Mouse (Mus musculus) neural tube, embryonic 11.5 days (tissue): Measurements from ENCODE around the gene Tcl1b2. TPM values are rescaled to one million over a fixed set of nuclear protein-coding genes. Genes with fewer than 3 reads are reported as not detected.
"Not testable (repeated sequence)": the region's sequence is repeated elsewhere in the genome, so short reads cannot be mapped to it uniquely, and the experiment has no call there.

Source experiments
- ATAC-seq: fragments of 200-750 bp; cut with Nextera tagmentation; 2 replicates; pipeline ENCODE4 v1.8.0; 2017; ENCODE audit warnings: moderate number of reproducible peaks, mild to moderate bottlenecking, moderate TSS enrichment, moderate library complexity; ENCODE audit not compliant: insufficient read depth, low FRiP score, low TSS enrichment
- DNase-seq: peaks from one replicate; pipeline ENCODE4 v3.0.0-alpha.2; 2015; ENCODE audit warnings: low spot score
- H3K27ac ChIP-seq: fragments of 300-500 bp; sonication (generic); 2 replicates; pipeline ENCODE4 v1.5.1; 2014; ENCODE audit warnings: low read depth, mild to moderate bottlenecking, low read length
- H3K27me3 ChIP-seq: fragments of 300-500 bp; sonication (generic); 2 replicates; pipeline ENCODE4 v1.6.1; 2014; ENCODE audit warnings: mild to moderate bottlenecking, low read length, mixed read lengths; ENCODE audit not compliant: control insufficient read depth, insufficient read depth
- H3K36me3 ChIP-seq: fragments of 300-500 bp; sonication (generic); 2 replicates; pipeline ENCODE4 v1.6.1; 2014; ENCODE audit warnings: mild to moderate bottlenecking, low read length, moderate library complexity, mixed read lengths; ENCODE audit not compliant: control insufficient read depth, insufficient read depth
- H3K4me1 ChIP-seq: fragments of 300-500 bp; sonication (generic); 2 replicates; pipeline ENCODE4 v1.6.1; 2014; ENCODE audit warnings: low read length, mixed read lengths; ENCODE audit not compliant: control insufficient read depth, insufficient read depth
- H3K4me2 ChIP-seq: fragments of 300-500 bp; sonication (generic); 2 replicates; pipeline ENCODE4 v1.6.1; 2014; ENCODE audit warnings: low read depth, mild to moderate bottlenecking, moderate library complexity
- H3K4me3 ChIP-seq: fragments of 300-500 bp; sonication (generic); 2 replicates; pipeline ENCODE4 v1.5.1; 2014; ENCODE audit warnings: low read depth, low read length
- H3K9ac ChIP-seq: fragments of 300-500 bp; sonication (generic); 2 replicates; pipeline ENCODE4 v1.6.1; 2014; ENCODE audit warnings: mild to moderate bottlenecking, low read length
- H3K9me3 ChIP-seq: fragments of 300-500 bp; sonication (generic); 2 replicates; pipeline ENCODE4 v1.6.1; 2016; ENCODE audit warnings: low read length; ENCODE audit not compliant: control insufficient read depth
- WGBS: fragments of 180-500 bp; shearing (Covaris S2); extraction: QIAGEN DNeasy Blood & Tissue Kit; methylation state at CpG from one replicate; pipeline ENCODE4 v1.1.7; 2014; 5-methylcytosine and 5-hydroxymethylcytosine counted together
- polyA plus RNA-seq: library from polyadenylated mRNA; unstranded; fragments of >200 nt; fragmentation: Nextera tagmentation; extraction: Ambion mirVana; gene quantifications from 2 replicates; pipeline ENCODE4 v1.2.1, GENCODE M21; 2014

Gene Tcl1b2
- polyA plus RNA-seq, 1 experiment from 2014 or later = not detected

DNA sequence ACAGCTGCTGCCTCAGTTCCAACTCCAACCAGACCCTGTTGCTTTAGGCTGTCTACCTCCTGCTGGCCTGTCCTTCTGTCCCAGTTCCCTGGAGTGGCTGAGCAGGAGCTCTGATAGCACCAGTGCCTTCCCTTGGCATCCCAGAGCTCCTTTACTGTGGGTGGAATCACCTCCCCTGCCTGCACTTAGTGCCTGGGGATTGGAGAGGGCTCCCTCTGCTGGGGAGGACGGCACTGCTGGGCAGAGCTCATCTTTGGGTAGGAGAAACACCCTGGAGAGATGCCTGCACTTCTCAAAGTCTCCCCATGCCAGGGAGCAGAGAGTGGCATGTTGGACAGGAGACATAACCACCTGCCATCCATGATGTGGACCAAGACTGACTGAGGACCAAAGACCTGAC lies 886 bp upstream of the Tcl1b2 start:
- not testable (repeated sequence) for H3K4me2 ChIP-seq, H3K36me3 ChIP-seq, H3K27ac ChIP-seq, DNase-seq, H3K9ac ChIP-seq, H3K27me3 ChIP-seq, H3K4me1 ChIP-seq, H3K4me3 ChIP-seq, H3K9me3 ChIP-seq, ATAC-seq
- 63% methylated on average over 1 of the region's 1 CpGs for WGBS

DNA sequence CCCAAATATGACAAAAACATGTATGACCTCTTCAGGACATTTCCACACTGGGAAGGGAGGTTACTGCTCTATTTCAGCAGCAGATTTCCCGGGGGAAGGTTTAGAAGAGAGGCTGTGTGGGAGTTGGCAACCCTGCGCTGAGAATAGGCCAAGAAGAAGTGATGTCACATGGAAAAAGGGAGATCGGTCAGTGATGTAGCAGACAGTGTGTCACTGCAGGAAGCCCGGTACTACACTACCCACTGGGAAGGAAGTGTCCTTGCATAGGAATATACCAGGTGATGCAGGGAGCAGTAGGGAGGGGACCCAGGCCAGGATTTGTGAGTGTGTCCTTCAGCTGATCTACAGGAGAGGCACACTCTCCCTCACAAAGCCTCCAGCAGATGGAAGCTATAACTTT lies 9.5 kb downstream of the Tcl1b2 start:
- H3K36me3 ChIP-seq, H3K27me3 ChIP-seq, H3K27ac ChIP-seq, H3K4me1 ChIP-seq, H3K9ac ChIP-seq, DNase-seq, H3K9me3 ChIP-seq, H3K4me2 ChIP-seq, H3K4me3 ChIP-seq, ATAC-seq: not testable (repeated sequence)
- 76% methylated on average over 4 of the region's 4 CpGs for whole genome bisulfite sequencing

DNA sequence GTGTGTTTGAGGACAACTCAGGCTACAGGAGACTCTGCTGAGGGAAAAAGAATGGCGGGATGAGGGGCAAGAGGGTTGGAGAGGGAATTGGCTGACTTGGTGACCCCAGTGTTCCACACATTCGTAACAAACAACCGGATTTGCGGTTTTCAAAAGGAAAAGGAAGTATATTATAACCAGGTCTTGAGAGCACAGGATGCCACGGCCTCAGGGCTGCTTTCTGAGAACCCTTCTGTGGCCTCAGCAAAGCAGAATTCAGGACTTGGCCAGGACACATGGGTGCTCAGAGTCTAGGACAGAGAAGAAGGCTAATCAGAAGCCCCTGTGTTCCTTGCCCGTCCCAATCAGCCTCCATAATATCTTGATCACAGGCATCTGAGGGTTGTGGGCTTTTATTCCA lies 13.0 kb downstream of the Tcl1b2 start:
- Histone ChIP-seq H3K27ac (no peak overlapping the region), H3K9me3 (no peaks in the 10 kb centered on the region), H3K4me1 (no peaks in the 10 kb centered on the region), H3K4me3 (no peak overlapping the region), H3K4me2 (no peak overlapping the region), H3K36me3 (no peaks in the 10 kb centered on the region), H3K27me3 (no peaks in the 10 kb centered on the region), H3K9ac (no peak overlapping the region)
- DNase-seq (no peak), ATAC-seq (no peak)
- 92% methylated on average over 6 of the region's 6 CpGs for WGBS

DNA sequence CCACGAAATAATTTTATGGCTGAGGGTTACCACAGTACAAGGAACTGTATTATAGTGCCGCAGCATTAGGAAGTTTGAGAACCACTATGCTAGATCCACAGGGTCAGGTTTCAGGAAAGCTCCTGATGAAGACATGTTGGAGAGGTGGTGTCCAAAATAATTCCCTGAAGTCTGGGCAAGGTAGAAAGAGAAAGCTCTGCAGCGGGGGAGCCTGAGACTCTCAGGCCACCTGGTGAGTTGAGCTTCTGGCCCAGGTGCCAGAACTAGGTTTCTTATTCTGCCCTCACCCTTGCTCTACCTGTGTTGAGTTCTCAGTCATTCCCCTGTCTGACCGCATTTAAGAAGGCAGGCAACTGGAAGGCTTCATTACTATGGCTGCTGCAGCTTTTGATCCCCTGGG lies 13.6 kb downstream of the Tcl1b2 start, which contains the start of gene Tcl1b1:
Gene Tcl1b1 (plus strand): TSS at position 301 of the 400 bp plus-strand sequence.
- Histone ChIP-seq H3K27me3 (no peaks in the 10 kb centered on the region), H3K4me2 (no peak within 1 kb of the TSS), H3K36me3 (no peaks in the 10 kb centered on the region), H3K4me3 (no peak within 1 kb of the TSS), H3K27ac (no peak within 1 kb of the TSS), H3K9ac (no peak within 1 kb of the TSS), H3K4me1 (no peaks in the 10 kb centered on the region), H3K9me3 (no peaks in the 10 kb centered on the region)
- DNase-seq = no peak
- ATAC-seq = no peak
- WGBS = 82% methylated on average over 4 of the region's 4 CpGs

DNA sequence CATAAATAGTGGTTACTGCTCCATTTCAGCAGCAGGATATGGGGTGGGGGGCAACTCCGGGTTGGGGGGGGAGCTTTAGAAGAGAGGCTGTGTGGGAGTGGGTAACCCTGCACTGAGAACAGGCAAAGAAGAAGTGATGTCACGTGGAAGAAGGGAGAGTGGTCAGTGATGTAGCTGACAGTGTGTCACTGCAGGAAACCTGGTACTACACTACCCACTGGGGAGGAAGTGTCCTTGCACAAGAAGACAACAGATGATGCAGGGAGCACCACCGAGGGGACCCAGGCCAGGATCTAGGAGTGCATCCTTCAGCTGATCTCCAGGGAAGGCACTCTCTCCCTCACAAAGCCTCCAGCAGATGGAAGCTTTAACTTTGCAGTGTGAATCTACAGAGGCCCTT lies 20.9 kb downstream of the Tcl1b2 start:
- Histone ChIP-seq H3K4me1 (no peaks in the 10 kb centered on the region), H3K27me3 (no peaks in the 10 kb centered on the region), H3K4me2 (no peak overlapping the region), H3K4me3 (no peak overlapping the region), H3K36me3 (no peaks in the 10 kb centered on the region), H3K27ac (no peak overlapping the region), H3K9me3 (no peaks in the 10 kb centered on the region), H3K9ac (no peak overlapping the region)
- DNase-seq (no peak), ATAC-seq (no peak)
- WGBS = 74% methylated on average over 3 of the region's 3 CpGs

DNA sequence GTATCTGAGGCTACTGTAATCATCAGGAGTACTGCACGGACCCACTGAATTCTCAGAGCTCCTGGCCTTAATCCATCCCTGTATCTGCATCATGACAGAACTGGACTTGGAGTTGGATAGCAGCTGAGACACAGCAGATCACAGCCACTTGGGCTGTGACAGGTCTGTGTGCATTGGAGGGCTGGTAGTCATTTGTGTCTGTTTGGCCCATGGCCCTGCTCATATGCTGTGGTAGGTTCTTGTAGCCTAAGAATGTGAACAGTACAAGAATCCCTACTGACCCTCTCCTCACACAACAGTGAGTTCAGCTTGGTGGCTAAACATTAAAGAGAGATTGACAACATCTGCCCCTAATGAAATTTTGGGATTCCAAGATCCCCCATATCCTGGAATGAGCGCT lies 27.6 kb downstream of the Tcl1b2 start:
- H3K4me2 ChIP-seq = no peak overlapping the region
- DNase-seq (no peak), ATAC-seq (no peak)
- 83% methylated on average over 2 of the region's 2 CpGs for WGBS
- no peak overlapping the region for H3K4me3 ChIP-seq
- no peak overlapping the region for H3K9ac ChIP-seq
- H3K9me3 ChIP-seq = no peaks in the 10 kb centered on the region
- H3K36me3 ChIP-seq = no peaks in the 10 kb centered on the region
- no peaks in the 10 kb centered on the region for H3K27me3 ChIP-seq
- H3K27ac ChIP-seq = no peak overlapping the region
- no peaks in the 10 kb centered on the region for H3K4me1 ChIP-seq

DNA sequence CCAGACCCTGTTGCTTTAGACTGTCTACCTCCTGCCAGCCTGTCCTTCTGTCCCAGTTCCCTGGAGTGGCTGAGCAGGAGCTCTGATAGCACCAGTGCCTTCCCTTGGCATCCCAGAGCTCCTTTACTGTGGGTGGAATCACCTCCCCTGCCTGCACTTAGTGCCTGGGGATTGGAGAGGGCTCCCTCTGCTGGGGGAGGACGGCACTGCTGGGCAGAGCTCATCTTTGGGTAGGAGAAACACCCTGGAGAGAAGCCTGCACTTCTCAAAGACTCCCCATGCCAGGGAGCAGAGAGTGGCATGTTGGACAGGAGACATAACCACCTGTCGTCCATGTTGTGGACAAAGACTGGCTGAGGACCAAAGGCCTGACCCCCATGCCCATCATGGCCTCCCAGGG lies 28.5 kb downstream of the Tcl1b2 start:
- H3K27me3 ChIP-seq, H3K4me2 ChIP-seq, H3K4me3 ChIP-seq, DNase-seq, H3K9me3 ChIP-seq, H3K36me3 ChIP-seq, H3K4me1 ChIP-seq, ATAC-seq, H3K9ac ChIP-seq, H3K27ac ChIP-seq: not testable (repeated sequence)
- WGBS = 36% methylated on average over 2 of the region's 2 CpGs

DNA sequence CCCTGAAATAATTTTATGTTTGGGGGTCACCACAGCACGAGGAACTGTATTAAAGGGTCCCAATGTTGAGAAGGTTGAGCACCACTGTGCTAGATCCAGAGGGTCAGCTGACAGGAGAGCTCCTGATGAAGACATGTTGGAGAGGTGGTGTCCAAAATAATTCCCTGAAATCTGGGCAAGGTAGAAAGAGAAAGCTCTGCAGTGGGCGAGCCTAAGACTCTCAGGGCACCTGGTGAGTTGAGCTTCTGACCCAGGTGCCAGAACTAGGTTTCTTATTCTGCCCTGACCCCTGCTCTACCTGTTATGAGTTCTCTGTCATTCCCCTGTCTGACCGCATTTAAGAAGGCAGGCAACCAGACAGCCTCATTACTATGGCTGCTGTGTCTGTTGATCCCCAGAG lies 30.2 kb downstream of the Tcl1b2 start, which contains the start of gene Tcl1b5:
Gene Tcl1b5 (plus strand): TSS at position 301 of the 400 bp plus-strand sequence.
- not testable (repeated sequence) for H3K9ac ChIP-seq, ATAC-seq, H3K27me3 ChIP-seq, H3K4me2 ChIP-seq, H3K4me1 ChIP-seq, DNase-seq, H3K4me3 ChIP-seq, H3K27ac ChIP-seq, H3K9me3 ChIP-seq, H3K36me3 ChIP-seq
- WGBS = 76% methylated on average over 3 of the region's 3 CpGs

DNA sequence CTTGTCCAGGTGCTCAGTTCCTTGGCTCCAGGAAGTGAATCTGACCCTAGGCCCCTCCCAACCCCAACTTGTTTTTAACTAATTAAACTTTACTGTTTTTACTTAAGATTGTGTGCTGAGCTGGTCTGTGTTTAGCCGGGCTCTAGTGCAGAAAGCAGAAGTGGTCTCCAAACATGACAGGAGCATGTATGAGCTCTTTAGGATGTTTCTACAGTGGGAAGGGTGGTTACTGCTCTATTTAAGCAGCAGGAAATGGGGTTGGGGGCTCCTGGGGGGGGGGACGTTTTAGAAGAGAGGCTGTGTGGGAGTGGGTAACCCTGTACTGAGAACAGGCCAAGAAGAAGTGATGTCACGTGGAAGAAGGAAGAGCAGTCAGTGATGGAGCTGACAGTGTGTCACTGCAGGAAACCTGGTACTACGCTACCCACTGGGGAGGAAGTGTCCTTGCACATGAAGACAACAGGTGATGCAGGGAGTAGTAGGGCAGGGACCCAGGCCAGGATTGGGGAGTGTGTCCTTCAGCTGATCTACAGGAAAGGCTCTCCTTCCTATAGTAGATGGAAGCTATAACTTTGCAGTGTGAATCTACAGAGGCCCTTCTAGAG lies 35.3 kb downstream of the Tcl1b2 start:
- DNase-seq, H3K27me3 ChIP-seq, ATAC-seq, H3K4me1 ChIP-seq, H3K9me3 ChIP-seq, H3K4me2 ChIP-seq, H3K9ac ChIP-seq, H3K36me3 ChIP-seq, H3K4me3 ChIP-seq, H3K27ac ChIP-seq: not testable (repeated sequence)
- WGBS = 85% methylated on average over 4 of the region's 4 CpGs
